Mouse (Mus musculus) kidney, postnatal 36 days (tissue): ENCODE data around the gene Ajuba.
A peak's percentile ranks its signal among the peaks of the same experiment; 100 is the strongest.

Source experiments
- DNase-seq, 2 experiments: peaks; one replicate each; pipeline ENCODE4 v3.0.0; 2021 to 2022; ENCODE audit warnings: mixed read lengths in 2 of 2

The Ajuba gene

GRCm38 (mm10) chr14:54591056-54591455 is 13.7 kb upstream of the Ajuba start:
- no peak for DNase-seq

GRCm38 (mm10) chr14:54583681-54584338 is 6.5 kb upstream of the Ajuba start:
- peak; percentile 57 to 83 for DNase-seq

GRCm38 (mm10) chr14:54582536-54582935 is 5.2 kb upstream of the Ajuba start:
- DNase-seq = peak; percentile 35 to 48

GRCm38 (mm10) chr14:54579638-54580037 is 2.3 kb upstream of the Ajuba start:
- no peak for DNase-seq

- peak; percentile 56 to 63 for DNase-seq
Observed at GRCm38 (mm10) chr14:54578063-54578462, 705 bp upstream of the Ajuba start.

GRCm38 (mm10) chr14:54576241-54577088 is 893 bp downstream of the Ajuba start:
- peak; percentile 36 to 72 for DNase-seq

- DNase-seq = peak; percentile 88 to 93
Observed at GRCm38 (mm10) chr14:54575631-54576030, 1.7 kb downstream of the Ajuba start.

GRCm38 (mm10) chr14:54575031-54575430 is 2.3 kb downstream of the Ajuba start:
- peak in 1 of 2 experiments; percentile 12 for DNase-seq

GRCm38 (mm10) chr14:54574253-54574652 is 3.1 kb downstream of the Ajuba start:
- DNase-seq = peak in 1 of 2 experiments; percentile 14

- peak; percentile 78 to 88 for DNase-seq
Observed at GRCm38 (mm10) chr14:54572790-54573736, 4.3 kb downstream of the Ajuba start.

GRCm38 (mm10) chr14:54572122-54572521 is 5.2 kb downstream of the Ajuba start:
- no peak for DNase-seq

- DNase-seq = peak in 1 of 2 experiments; percentile 29
Observed at GRCm38 (mm10) chr14:54569451-54570392, 7.6 kb downstream of the Ajuba start.

- peak; percentile 78 to 89 for DNase-seq
Observed at GRCm38 (mm10) chr14:54568694-54569414, 8.5 kb downstream of the Ajuba start.

GRCm38 (mm10) chr14:54560527-54561242 is 16.7 kb downstream of the Ajuba start:
- no peak for DNase-seq

- DNase-seq = no peak
Observed at GRCm38 (mm10) chr14:54557330-54557729, 20.0 kb downstream of the Ajuba start.

- DNase-seq = peak; percentile 86 to 93
Observed at GRCm38 (mm10) chr14:54553975-54554769, 23.2 kb downstream of the Ajuba start, which contains the start of gene Haus4. Haus4 (minus strand) TSS chr14:54554616.

GRCm38 (mm10) chr14:54553454-54553974 is 23.8 kb downstream of the Ajuba start:
- DNase-seq = peak in 1 of 2 experiments; percentile 48

- no peak for DNase-seq
Observed at GRCm38 (mm10) chr14:54544703-54545102, 32.7 kb downstream of the Ajuba start.

- no peak for DNase-seq
Observed at GRCm38 (mm10) chr14:54540771-54541170, 36.6 kb downstream of the Ajuba start.
